Mouse (Mus musculus): ENCODE measurements around the gene Epb41l1.

The Epb41l1 gene

DNA sequence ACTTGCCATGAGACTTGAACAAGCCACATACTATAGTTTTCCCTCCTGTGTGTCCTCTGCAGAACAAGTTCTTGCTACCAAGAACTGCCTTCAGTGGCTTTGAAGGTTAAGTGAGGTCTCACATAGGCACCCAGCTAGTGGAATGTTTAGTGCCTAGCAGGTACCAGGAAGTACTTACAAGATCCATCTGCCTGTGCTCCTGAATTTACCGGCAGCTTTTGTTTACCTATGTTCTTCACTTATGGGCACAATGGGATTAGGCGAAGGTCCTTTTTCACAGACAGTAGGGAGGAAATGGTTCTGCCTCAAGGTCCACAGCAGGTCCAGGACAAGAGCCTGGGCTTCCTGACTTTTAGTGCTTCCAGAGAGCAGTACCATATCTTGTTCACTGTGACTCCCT lies 112.5 kb downstream of the Epb41l1 start:
- no peak for DNase-seq (ENCODE audit: low read depth, low spot score)

DNA sequence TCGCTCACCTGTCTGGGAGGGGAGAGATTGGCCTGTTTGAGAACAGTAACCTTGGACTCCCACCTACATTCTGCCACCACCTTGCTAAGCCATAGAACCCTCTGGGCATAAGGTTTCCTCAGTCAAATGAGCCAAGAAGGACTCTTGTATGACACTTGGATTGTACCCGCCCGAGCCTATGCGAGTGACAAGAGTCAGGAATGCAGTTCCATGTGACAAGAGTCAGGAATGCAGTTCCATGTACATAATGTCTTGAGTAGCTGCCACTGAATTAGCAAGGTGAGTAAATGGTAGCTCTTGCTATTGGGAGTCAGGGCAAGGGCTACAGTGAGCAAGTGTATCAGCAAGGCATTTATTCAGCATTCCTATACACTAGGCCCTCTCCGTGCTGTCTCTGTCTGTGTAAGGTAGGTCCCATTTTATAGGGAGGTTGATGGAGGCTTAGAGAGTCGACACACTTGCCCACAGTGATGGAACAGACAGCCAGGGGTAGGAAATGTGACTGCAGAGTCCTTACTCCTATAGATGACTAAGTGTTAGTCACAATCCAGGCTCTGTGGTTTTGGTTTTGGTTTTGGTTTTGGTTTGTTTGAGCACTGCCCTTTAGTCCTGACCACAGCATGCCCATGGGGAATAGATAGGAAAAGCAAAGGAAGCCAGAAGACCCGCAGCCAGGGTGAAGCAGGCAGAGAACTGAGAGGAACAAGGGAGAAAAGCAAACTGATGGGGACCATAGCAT lies 118.3 kb downstream of the Epb41l1 start:
- no peak for DNase-seq (ENCODE audit: low read depth, low spot score)

DNA sequence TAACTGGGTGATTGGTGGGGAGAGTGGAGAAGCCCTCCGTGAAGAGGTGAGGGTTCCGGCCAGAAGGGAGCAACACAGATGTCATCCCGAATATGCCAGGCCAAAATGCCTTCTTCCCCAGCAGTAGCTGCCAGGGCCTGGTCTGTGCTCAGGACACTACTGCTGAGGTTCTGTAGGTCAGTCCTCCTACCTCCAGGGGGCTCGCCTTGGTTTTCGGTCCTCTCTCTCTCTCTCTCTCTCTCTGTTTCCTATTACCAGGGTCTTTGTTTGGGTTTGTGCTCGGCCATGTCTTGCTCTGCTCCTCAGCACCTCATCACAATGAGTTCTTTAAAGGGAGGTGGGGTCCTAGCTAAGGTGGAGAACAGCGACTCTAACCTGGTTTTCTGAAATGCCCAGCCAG lies 120.3 kb downstream of the Epb41l1 start:
- no peak for DNase-seq (ENCODE audit: low read depth, low spot score)

DNA sequence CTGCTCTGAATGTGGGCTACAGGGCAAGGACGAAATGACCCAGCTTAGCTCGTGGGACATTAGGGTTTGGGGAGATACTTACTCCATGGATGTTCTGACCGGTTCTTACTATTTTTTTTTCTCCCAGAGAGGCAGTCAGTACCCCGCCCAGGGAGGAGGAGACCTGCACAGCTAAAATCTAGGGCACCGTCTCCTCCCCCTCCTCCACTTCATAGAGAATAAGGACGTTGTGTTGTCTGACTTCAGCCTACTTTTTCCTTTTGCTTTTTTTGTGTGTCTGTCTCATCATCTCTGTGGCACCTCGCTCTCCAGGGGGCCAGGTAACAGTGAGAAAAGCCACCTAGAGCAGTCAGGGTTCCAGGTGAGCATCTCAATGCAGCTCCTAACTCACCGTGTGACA lies 121.7 kb downstream of the Epb41l1 start:
- no peak for DNase-seq (ENCODE audit: low read depth, low spot score)

GRCm38 (mm10) chr2:156543804-156544203 lies 123.1 kb downstream of the Epb41l1 start:
- no peak for DNase-seq (ENCODE audit: low read depth, low spot score)

DNA sequence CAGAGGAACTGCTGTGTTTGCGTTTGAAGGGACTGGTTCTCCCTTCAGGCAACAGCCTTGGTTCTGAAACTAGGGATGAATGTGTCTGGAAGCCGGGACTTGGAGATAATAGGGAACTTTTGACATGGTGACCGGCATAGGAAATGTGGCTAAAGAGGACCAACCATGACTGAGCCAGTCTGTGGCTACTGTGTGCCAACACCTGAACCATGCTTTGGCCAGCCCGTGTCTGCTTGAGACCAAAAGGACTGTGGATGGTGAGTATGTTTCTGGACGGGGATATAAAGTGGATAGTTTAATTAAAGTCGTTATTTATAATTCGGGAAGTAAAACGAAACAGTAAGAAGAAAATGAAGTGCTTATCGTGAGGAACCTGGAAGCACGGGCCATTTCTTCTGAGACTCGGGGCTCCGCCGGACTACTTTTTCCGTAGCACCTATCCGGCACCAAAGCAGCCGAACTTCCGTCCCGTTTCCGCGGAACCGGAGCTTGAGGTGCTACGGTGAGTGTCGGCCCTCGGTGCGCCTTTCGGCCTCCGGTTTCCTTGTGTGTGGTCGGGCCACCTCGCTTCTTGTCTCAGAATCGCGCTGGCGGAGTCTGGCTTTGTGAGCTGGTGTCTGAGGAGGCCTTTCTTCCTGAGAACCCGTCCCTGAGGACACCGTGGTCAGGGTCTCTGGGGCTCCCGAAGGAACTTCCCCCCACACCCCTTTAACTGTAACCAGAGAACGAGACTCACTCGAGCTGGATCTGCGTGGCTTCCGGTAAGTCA lies 126.6 kb downstream of the Epb41l1 start, which contains the start of gene Aar2:
Aar2 (plus strand) TSS at position 462 of the 769 bp plus-strand sequence.
- peak; percentile 73 for DNase-seq (ENCODE audit: low read depth, low spot score)

GRCm38 (mm10) chr2:156552421-156552820 lies 131.7 kb downstream of the Epb41l1 start:
- DNase-seq (ENCODE audit: low read depth, low spot score): no peak

- DNase-seq (ENCODE audit: low read depth, low spot score): no peak
Measured at GRCm38 (mm10) chr2:156561808-156562207, 141.1 kb downstream of the Epb41l1 start.

GRCm38 (mm10) chr2:156563557-156563956 lies 142.8 kb downstream of the Epb41l1 start:
- peak; percentile 74 for DNase-seq (ENCODE audit: low read depth, low spot score)

GRCm38 (mm10) chr2:156566512-156566911 lies 145.8 kb downstream of the Epb41l1 start:
- no peak for DNase-seq (ENCODE audit: low read depth, low spot score)

- no peak for DNase-seq (ENCODE audit: low read depth, low spot score)
Measured at GRCm38 (mm10) chr2:156568647-156569046, 147.9 kb downstream of the Epb41l1 start.

DNA sequence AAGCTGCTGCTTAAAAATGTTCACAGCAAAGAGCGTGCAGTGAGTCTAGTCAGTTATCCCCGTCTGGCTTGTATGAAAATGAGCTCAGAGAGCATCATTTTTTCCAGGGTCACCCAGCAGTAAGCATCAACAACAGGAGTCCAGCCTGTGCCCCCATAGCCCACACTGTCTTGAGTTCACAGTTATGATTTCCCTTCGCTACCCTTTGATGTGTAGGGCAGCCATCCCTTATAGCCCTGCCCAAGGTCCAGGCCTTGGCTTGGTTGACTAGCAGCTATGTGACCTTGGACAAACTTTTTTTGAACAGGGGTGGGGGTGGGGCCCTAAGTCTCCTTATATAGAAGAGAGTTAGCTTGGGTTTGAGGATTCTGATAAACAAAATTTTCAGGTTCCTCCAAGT lies 148.6 kb downstream of the Epb41l1 start:
- no peak for DNase-seq (ENCODE audit: low read depth, low spot score)

DNA sequence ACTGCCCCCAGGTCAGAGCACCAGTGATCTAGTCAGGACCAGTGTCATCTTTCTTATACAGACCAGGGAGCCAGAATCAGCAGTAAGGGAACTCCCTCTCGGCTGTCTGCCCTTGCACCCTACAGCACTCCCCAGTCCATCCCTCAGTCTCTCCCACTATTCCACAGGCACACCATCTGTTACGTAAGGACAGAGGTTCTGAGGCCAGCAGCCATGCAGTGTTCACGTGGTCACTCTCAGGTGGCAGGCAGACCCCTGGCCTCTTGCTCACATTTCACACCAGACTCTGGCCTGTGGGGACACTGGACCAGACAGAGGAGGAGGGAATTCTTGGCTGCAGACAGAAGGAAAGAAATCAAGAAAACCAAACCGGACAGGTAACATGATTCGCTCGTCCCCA lies 150.8 kb downstream of the Epb41l1 start:
- no peak for DNase-seq (ENCODE audit: low read depth, low spot score)

DNA sequence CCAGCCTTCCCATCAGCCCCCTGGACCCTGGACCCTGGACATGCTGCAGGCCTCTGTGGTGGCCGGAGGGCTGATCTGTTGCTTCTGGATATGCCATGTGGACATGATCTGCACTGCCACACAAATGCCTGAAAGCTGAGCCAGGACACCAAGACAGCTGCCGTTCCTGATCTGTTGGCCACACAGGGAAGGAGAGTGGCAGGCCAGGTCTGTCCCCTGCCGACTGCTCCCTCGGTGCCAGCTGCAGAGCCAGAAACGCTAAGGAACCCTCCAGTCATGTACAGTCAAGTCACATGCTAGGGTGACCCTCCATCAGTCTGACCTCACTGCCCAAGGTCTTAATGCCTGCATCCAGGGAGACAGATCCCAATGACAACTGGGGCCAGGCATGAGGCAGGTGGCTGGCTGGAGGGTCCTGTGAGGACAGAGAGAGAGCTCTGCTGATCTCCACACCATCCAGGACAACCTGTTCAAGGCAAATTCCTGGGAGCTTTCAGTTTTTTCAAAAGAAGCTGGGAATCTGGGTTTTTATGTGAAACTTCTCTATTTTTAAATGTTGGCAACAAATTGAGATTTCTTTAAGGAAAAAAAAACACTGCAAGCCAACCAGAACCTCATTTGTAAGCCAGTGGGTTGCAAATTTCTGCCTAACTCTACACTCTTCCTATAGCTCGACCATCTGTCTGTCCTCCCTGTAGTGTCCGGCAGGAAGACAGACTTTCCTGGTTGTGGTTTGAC lies 156.3 kb downstream of the Epb41l1 start:
- DNase-seq (ENCODE audit: low read depth, low spot score): peak; percentile 57

- DNase-seq (ENCODE audit: low read depth, low spot score): no peak
Measured at GRCm38 (mm10) chr2:156580507-156580906, 159.8 kb downstream of the Epb41l1 start.

DNA sequence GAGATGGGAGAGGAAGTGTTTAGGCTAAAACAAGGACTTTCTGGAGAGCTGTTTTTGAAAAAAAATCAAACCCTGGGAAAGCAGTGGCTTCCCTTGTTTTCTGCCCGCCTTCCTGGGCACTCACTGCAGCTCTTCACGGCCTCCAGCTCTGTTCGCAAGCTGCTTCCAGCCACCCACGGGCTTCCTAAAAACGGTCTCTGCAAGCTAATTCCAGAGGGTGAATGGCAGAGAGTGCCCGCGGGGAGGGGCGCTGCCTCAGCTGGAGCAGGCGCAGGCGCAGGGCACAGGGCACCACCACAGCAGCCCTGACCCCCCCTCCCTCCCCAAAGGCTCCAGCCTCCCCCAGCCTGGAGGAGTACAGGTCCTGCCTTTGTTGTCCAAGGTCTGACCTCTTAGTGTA lies 160.5 kb downstream of the Epb41l1 start:
- peak; percentile 95 for DNase-seq (ENCODE audit: low read depth, low spot score)

DNA sequence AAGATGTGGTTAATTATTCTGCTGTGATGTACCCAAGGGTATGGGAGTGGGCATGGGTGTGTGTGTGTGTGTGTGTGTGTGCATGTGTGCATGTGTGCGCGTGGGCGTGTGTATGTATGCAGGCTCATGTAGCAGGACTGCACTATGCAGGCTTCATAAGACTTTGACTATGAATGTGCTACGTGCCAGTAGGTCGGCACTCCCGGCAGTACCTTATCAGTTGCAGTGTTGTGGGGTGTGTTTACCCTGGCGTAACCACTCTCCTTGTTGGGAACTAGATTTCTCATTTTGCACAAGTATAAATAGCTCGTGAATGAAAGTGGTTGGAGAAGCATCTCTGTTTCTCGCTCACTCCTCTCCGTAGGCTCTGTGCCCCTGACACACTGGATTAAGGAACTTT lies 162.2 kb downstream of the Epb41l1 start:
- no peak for DNase-seq (ENCODE audit: low read depth, low spot score)

DNA sequence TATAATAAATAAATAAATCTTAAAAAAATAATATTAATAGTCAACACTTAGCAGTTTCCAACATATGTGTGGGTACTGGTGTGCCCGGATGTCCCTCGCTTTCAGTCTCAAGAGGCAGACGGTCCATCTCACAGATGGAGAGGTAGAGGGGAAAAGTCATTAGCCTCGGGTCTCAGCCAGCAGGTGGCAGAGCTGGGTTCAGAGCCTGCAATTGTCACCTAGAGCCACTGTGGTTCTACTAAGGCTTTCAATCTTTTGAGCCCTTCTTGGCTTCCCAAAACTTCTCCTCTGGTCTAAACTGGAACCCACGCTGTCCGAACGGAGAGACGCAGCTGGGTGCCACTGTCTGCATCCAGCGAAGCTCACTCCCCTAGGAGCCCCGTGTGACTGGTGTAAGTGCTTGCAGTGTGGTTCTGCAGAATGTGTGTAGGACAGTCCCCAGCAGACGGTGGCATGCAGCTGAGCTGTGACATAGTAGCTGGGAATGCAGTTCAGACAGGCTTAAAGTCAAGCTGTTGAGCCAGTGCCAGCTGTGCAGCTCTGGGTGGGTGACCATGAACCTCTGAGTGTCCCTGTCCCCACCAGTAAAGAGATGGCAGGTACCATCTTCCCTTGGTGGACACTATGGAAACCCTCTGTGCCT lies 163.6 kb downstream of the Epb41l1 start:
- no peak for DNase-seq (ENCODE audit: low read depth, low spot score)

DNA sequence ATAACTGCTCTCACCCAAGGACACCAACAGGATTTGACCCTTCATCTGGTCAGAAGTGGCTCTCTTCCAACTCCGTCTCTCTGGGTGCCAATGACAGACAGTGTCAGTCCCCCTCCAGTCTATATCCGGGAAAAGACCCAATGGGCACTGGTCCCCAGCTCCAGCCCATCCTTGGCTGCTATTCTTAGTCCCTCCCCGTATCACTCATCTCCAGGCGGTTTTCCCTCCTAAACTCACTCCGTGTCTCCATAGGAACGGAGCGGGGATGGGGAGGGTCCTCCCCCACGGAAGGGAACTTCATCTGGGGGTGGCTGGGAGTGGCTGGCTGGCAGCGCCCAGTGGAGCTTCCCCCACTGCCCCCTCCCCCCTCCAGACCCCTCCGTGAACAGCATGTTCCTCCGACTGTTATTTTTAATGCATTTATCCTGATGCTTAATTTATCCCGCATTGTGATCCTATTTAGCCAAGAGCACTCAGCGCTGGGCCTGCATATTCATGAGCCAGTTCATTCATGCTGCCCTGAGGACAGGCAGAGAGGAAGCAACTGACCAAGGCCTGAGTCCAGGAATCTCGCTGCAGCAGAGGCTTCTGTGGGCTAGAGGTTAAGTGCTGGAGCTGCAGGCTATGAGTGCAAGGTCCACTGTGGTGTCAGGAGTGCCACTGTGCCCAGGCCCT lies 164.2 kb downstream of the Epb41l1 start:
- DNase-seq (ENCODE audit: low read depth, low spot score): peak; percentile 44

DNA sequence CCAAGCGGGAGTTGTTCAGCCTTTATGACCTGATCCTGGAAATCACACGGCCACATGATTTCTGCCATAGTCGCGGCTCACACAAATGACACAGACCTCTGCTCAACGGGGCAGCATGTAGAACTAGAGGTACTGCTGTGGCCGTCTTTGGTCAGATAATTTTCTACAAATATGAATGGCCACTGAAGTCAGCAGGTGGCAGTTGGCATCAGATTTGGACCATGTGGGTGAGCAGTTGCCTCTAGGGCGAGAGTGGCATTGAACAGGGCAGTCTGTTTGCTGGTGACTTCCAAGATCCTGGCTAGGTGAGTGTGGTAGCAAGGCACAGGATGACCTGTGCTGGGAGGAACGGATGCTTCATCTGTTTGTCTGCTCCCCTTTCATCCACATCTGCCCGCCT lies 168.8 kb downstream of the Epb41l1 start:
- no peak for DNase-seq (ENCODE audit: low read depth, low spot score)

All from telencephalon, adult 2 months (tissue).